Mouse (Mus musculus) liver, adult 2 months (tissue): ENCODE data around the gene Klk1b3. TPM values are rescaled to one million over a fixed set of nuclear protein-coding genes. Genes with fewer than 3 reads are reported as not detected.
A peak's percentile ranks its signal among the peaks of the same experiment; 100 is the strongest.
"Not testable (repeated sequence)": the region's sequence is repeated elsewhere in the genome, so short reads cannot be mapped to it uniquely, and the experiment has no call there.

Source experiments
- DNase-seq: peaks from one replicate; pipeline ENCODE4 v3.0.0-alpha.2; 2011; ENCODE audit warnings: low read depth, low spot score; ENCODE audit errors: extremely low read depth
- H3K27ac ChIP-seq: fragments of 200-500 bp; replicated peaks from 2 replicates; pipeline ENCODE4 v1.5.1; 2012; ENCODE audit warnings: low read depth, mild to moderate bottlenecking, control low read depth, inconsistent platforms, low read length; ENCODE audit not compliant: insufficient read depth
- H3K27me3 ChIP-seq: fragments of 200-500 bp; 2 replicates; pipeline ENCODE4 v1.6.1; 2012; ENCODE audit warnings: mild to moderate bottlenecking, moderate library complexity, low read length, inconsistent platforms; ENCODE audit not compliant: control insufficient read depth, insufficient read depth
- H3K36me3 ChIP-seq: fragments of 200-500 bp; 2 replicates; pipeline ENCODE4 v1.6.1; 2012; ENCODE audit warnings: low read length, inconsistent platforms; ENCODE audit not compliant: control insufficient read depth, insufficient read depth
- H3K4me1 ChIP-seq: fragments of 200-500 bp; 2 replicates; pipeline ENCODE4 v1.6.1; 2011; ENCODE audit warnings: low read length; ENCODE audit not compliant: control insufficient read depth, insufficient read depth
- H3K4me3 ChIP-seq: fragments of 200-500 bp; 2 replicates; pipeline ENCODE4 v1.5.1; 2011; ENCODE audit warnings: low read depth, mild to moderate bottlenecking, control low read depth, low read length, moderate library complexity; ENCODE audit not compliant: insufficient read depth
- H3K79me2 ChIP-seq: fragments of 200-500 bp; 2 replicates; pipeline ENCODE4 v1.6.1; 2012; ENCODE audit warnings: inconsistent platforms, mild to moderate bottlenecking, low read length, moderate library complexity; ENCODE audit not compliant: control insufficient read depth, insufficient read depth
- H3K9ac ChIP-seq: fragments of 200-500 bp; 2 replicates; pipeline ENCODE4 v1.6.1; 2012; ENCODE audit warnings: low read depth, mild to moderate bottlenecking, control low read depth, inconsistent platforms, low read length
- CTCF ChIP-seq: fragments of 200-500 bp; IDR thresholded peaks from 2 replicates; pipeline ENCODE4 v1.5.1; 2011; ENCODE audit warnings: low read depth, low read length, control low read depth
- POLR2A ChIP-seq: fragments of 200-500 bp; IDR thresholded peaks from 2 replicates; pipeline ENCODE4 v1.6.1; 2011; ENCODE audit warnings: low read length, control low read depth; ENCODE audit not compliant: insufficient read depth; ENCODE audit errors: extremely low read depth
- WGBS: fragments of 180-500 bp; shearing (Covaris S2); methylation state at CpG from one replicate; pipeline ENCODE4 v1.1.7; 2018; 5-methylcytosine and 5-hydroxymethylcytosine counted together
- polyA plus RNA-seq: library from polyadenylated mRNA; depleted of rRNA; stranded (reverse); fragments of >200 nt; gene quantifications from 2 replicates; pipeline ENCODE4 v1.2.3, GENCODE M21; 2012
- total RNA-seq: library from RNA; depleted of rRNA; stranded (reverse); fragments of >200 nt; gene quantifications from 2 replicates; pipeline ENCODE4 v1.2.3, GENCODE M21; 2014

Klk1b3 gene
- total and polyA plus RNA-seq, 2 experiments, result not detected

DNA sequence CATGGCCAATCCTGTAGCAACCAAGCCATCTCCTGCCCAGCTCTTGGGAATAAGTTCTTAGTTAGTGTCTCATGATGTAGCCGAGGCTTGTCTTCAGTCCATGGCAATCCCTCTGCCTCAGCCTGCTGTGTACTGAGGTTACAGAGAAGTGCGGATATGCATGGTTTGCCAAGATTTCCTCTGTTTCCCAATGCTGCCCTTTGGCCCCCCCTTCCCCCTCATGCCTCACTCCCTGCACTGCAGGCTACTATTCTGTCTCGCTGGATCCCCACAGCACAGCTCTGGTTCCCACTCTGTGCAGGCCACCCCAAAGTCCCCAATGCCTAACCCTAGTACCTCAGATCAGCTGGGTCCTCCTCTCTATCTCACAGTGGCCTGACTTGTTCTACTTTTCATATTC is 10.3 kb downstream of the Klk1b3 start:
- Histone ChIP-seq H3K79me2 (no peaks in the 10 kb centered on the region), H3K36me3 (no peaks in the 10 kb centered on the region), H3K27me3 (no peaks in the 10 kb centered on the region), H3K27ac (peak overlapping the region; percentile 55), H3K9ac (no peak overlapping the region), H3K4me1 (peaks cover 15% of the 10 kb centered on the region), H3K4me3 (no peak overlapping the region)
- WGBS, result 18% methylated on average over 3 of the region's 3 CpGs
- DNase-seq, result peak; percentile 73
- no peak for TF ChIP-seq CTCF
- no peak for TF ChIP-seq POLR2A

DNA sequence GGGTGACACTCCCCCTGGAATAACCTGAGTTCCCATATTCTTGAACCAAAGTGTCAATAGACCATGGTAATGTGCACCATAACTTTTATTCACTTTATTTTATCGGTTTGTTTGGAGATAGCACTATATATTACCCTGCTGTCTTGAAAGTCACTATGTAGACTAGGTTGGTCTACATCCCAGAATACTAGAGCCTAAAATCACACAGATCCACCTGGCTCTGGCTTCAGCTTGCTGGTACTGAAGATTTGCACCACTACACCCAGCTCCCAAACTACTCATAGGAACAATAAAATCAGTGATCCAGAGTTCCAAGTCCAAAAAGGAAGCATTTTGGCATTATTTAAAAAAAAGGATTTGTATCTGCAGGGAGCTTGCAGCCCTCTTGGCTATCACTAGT is 17.7 kb downstream of the Klk1b3 start, which contains the start of gene Klk1b5:
TSS of gene Klk1b5 (plus strand) at position 301 of the 400 bp plus-strand sequence.
- Histone ChIP-seq H3K27ac (no peak within 1 kb of the TSS), H3K4me1 (no peaks in the 10 kb centered on the region), H3K4me3 (no peak within 1 kb of the TSS), H3K9ac (no peak within 1 kb of the TSS), H3K27me3 (no peaks in the 10 kb centered on the region), H3K36me3 (no peaks in the 10 kb centered on the region), H3K79me2 (no peaks in the 10 kb centered on the region)
- no peak for DNase-seq
- WGBS, result 88% methylated on average over 1 of the region's 1 CpGs
- TF ChIP-seq POLR2A, result no peak
- TF ChIP-seq CTCF, result no peak

DNA sequence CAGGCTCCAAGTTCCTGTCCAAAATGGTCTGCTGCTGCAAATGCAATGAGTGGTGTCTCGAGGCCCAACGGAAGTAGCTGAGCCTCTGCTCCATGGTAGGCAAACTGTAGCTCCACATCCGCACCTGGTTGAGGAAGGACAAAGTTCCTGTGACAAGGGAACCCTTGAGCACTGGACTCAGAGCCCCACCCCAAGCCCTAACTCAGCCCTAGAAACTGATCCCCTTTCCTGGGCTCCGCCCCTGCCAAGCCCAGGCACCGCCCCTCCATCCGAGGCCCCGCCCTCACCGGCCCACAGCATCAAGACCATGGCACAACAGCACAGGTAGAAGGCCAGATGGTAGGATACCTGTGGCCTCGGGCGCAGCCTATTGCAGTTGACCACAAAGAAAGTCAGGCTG is 23.6 kb downstream of the Klk1b3 start:
- not testable (repeated sequence) for H3K4me1 ChIP-seq, H3K9ac ChIP-seq, H3K36me3 ChIP-seq, H3K79me2 ChIP-seq, DNase-seq, H3K27ac ChIP-seq, H3K27me3 ChIP-seq, H3K4me3 ChIP-seq
- WGBS, result 84% methylated on average over 9 of the region's 10 CpGs

DNA sequence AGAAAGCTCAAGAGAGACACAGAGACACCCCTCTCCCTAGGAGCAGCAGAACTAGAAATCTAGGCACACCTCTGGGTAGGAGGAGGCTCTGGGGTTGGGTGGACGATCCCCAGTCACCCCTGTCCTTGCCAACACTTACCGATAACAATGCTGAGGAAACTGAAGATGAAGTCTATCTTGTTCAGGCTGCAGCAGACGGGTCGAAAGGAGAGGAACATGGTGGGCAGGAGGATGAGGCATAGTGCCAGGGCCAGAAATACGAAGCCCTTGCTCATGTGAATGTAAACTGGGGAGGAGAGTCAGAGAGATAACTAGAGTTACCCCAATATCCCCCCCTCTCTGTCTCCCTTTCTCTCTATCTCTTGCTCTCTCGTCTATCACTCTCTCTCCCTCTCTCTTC is 24.3 kb downstream of the Klk1b3 start:
- 75% methylated on average over 6 of the region's 6 CpGs for WGBS
- not testable (repeated sequence) for H3K36me3 ChIP-seq, H3K4me1 ChIP-seq, H3K9ac ChIP-seq, H3K27ac ChIP-seq, H3K4me3 ChIP-seq, DNase-seq, H3K79me2 ChIP-seq, H3K27me3 ChIP-seq

DNA sequence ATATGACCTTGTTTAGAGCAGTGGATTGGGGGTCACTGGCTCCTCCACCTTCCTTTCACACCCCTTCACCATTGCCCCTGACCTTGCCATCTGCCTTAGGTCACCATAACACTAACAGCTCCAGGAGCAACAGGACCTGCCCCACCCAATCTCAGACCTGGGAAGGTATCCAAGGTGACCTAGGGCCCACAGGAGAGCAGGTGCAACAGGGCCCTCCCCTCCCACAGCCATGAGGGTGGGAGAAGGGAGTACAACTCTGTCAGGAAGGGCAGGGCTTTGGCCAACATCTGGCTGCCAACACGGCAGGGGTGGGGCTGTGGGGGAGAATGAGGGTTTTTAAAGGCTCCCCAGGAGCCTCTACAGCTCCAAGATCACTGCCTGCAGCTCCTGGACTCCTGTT is 27.1 kb downstream of the Klk1b3 start, which contains the start of gene Klk1:
TSS of gene Klk1 (plus strand) at position 285 of the 400 bp plus-strand sequence.
- H3K27ac ChIP-seq, result no peak within 1 kb of the TSS
- no peak within 1 kb of the TSS for H3K4me3 ChIP-seq
- H3K36me3 ChIP-seq, result no peaks in the 10 kb centered on the region
- no peak for DNase-seq
- no peaks in the 10 kb centered on the region for H3K4me1 ChIP-seq
- WGBS, result 50% methylated on average over 1 of the region's 1 CpGs
- no peaks in the 10 kb centered on the region for H3K27me3 ChIP-seq
- TF ChIP-seq POLR2A (no peak), CTCF (no peak)
- no peaks in the 10 kb centered on the region for H3K79me2 ChIP-seq
- no peak within 1 kb of the TSS for H3K9ac ChIP-seq

DNA sequence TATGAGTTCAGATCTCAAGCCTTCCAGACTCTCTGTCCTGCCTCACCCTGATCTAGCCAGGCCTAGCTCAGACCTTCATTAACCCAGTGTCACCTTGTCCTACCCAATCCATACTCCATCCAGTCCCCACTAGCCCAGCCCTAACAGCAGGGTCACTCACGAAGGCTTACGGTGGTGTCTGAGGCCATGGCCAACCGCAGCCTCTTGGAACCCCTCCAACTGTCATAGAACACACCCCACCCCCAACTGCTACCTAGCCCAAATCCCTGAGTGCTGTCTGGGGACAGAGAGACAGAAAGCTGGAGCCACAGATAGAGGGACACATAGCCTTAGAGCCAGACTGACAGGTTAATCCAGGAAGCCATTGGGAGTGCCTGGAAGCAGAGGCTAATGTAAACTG is 37.9 kb downstream of the Klk1b3 start, which contains the start of gene Gm36864:
TSS of gene Gm36864 (plus strand) at position 269 of the 400 bp plus-strand sequence.
- peaks cover 1% of the 10 kb centered on the region; the same call in 1 of the 2 replicates for H3K4me1 ChIP-seq

More for the DNA sequence above, 37.9 kb downstream of the Klk1b3 start, which contains the start of gene Gm36864:
- TF ChIP-seq POLR2A (no peak), CTCF (no peak)
- no peak within 1 kb of the TSS for H3K27ac ChIP-seq
- 58% methylated on average over 3 of the region's 3 CpGs for WGBS
- no peaks in the 10 kb centered on the region for H3K27me3 ChIP-seq
- H3K9ac ChIP-seq, result no peak within 1 kb of the TSS
- H3K36me3 ChIP-seq, result no peaks in the 10 kb centered on the region
- DNase-seq, result no peak
- no peak within 1 kb of the TSS for H3K4me3 ChIP-seq
- H3K79me2 ChIP-seq, result no peaks in the 10 kb centered on the region
